In the genomic region with DNA sequence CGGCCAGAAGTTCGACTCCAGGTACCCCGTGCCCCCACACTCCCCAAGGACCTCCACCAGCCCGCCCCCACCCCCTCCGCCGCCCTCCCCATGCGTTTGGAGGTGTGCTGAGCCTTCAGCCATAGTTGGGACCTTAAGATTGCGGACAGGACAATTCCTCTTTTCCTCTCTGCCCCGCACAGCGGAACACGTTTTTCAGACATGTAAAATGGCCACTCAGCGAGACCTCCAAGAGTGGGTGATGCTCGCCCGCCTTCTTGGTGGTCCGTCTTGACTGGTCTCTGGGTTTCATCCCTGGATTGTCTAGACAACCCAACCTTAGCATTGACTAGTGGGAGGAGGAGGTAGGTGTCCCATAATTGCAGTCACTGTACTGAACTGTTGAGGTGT, we compare ENCODE assay signal across 8 mouse cellular contexts. TPM values are rescaled to one million over a fixed set of nuclear protein-coding genes. Genes with fewer than 3 reads are reported as not detected.
DNase-seq lines count a peak whose midpoint lies in the region; ATAC-seq and TF ChIP-seq lines count a peak whose summit lies in the region.

No protein-coding gene starts in this region.

- peaks cover 27% of the 10 kb centered on the region for H3K36me3 ChIP-seq in embryonic facial prominence, embryonic 10.5 days (replicated peaks)
- no peaks in the 10 kb centered on the region for H3K36me3 ChIP-seq in hindbrain, embryonic 14.5 days (replicated peaks; ENCODE audit: control insufficient read depth, insufficient read depth)
- no peaks in the 10 kb centered on the region for H3K36me3 ChIP-seq in thymus, adult 2 months (ENCODE audit: control insufficient read depth, insufficient read depth, low read length)

- H3K4me2 ChIP-seq in hindbrain, embryonic 14.5 days (replicated peaks) = peak overlapping the region; percentile 78

- TF ChIP-seq CTCF in left cerebral cortex, adult 2 months (IDR thresholded peaks at IDR 0.05) = no peak
- TF ChIP-seq CTCF in thymus, adult 2 months (IDR thresholded peaks at IDR 0.05; ENCODE audit: borderline replicate concordance, control insufficient read depth, extremely low read depth, insufficient read depth, low read length, poor library complexity) = no peak

- H3K4me3 ChIP-seq in left cerebral cortex, adult 2 months = peak overlapping the region; percentile 71
- H3K4me3 ChIP-seq in embryonic facial prominence, embryonic 10.5 days = peak overlapping the region; percentile 75
- peak overlapping the region; percentile 58 for H3K4me3 ChIP-seq in hindbrain, embryonic 14.5 days (replicated peaks; ENCODE audit: low read length)
- H3K4me3 ChIP-seq in thymus, adult 2 months (ENCODE audit: control insufficient read depth, insufficient read depth, low read length) = no peak overlapping the region

- peaks cover 14% of the 10 kb centered on the region for H3K4me1 ChIP-seq in embryonic facial prominence, embryonic 10.5 days
- peaks cover 5% of the 10 kb centered on the region; the same call in 1 of the 2 replicates for H3K4me1 ChIP-seq in hindbrain, embryonic 14.5 days (replicated peaks; ENCODE audit: control insufficient read depth, insufficient read depth, low read length)
- H3K4me1 ChIP-seq in thymus, adult 2 months (replicated peaks; ENCODE audit: control insufficient read depth, insufficient read depth, low read length) = no peaks in the 10 kb centered on the region

- H3K9ac ChIP-seq in hindbrain, embryonic 14.5 days = peak overlapping the region; percentile 53

- intact Hi-C loops in left cerebral cortex, adult 2 months (cut with DNase I) = no loop called here

- H3K27ac ChIP-seq in left cerebral cortex, adult 2 months = no peak overlapping the region
- peak overlapping the region; percentile 91 for H3K27ac ChIP-seq in embryonic facial prominence, embryonic 10.5 days (replicated peaks)
- no peak overlapping the region for H3K27ac ChIP-seq in hindbrain, embryonic 14.5 days
- no peak overlapping the region for H3K27ac ChIP-seq in thymus, adult 2 months (ENCODE audit: control insufficient read depth, insufficient read depth, low read length)

- 3% methylated on average over 15 of the region's 15 CpGs for WGBS in embryonic facial prominence, embryonic 10.5 days
- 6% methylated on average over 15 of the region's 15 CpGs for WGBS in hindbrain, embryonic 14.5 days
- WGBS in thymus, adult 2 months = 15% methylated on average over 15 of the region's 15 CpGs

- no peaks in the 10 kb centered on the region for H3K27me3 ChIP-seq in embryonic facial prominence, embryonic 10.5 days (replicated peaks; ENCODE audit: low read depth, poor library complexity, severe bottlenecking)
- no peaks in the 10 kb centered on the region for H3K27me3 ChIP-seq in hindbrain, embryonic 14.5 days (ENCODE audit: control insufficient read depth, insufficient read depth, low read length)
- peaks cover 7% of the 10 kb centered on the region; the same call in 1 of the 2 replicates for H3K27me3 ChIP-seq in thymus, adult 2 months (ENCODE audit: control insufficient read depth, insufficient read depth, low read length)

- no peak; the same call in 1 of the 2 replicates for ATAC-seq in hindbrain, embryonic 14.5 days (ENCODE audit: low FRiP score)
- no peak for ATAC-seq in cerebellum, adult (ENCODE audit: insufficient number of reproducible peaks, low FRiP score, low TSS enrichment)

- no peak for TF ChIP-seq POLR2A in thymus, adult 2 months (IDR thresholded peaks at IDR 0.05; ENCODE audit: control insufficient read depth, extremely low read depth, insufficient read depth, low read length, poor library complexity)

- no peaks in the 10 kb centered on the region for H3K9me3 ChIP-seq in embryonic facial prominence, embryonic 10.5 days
- no peaks in the 10 kb centered on the region for H3K9me3 ChIP-seq in hindbrain, embryonic 14.5 days (ENCODE audit: control insufficient read depth, low read length)

- DNase-seq in left cerebral cortex, adult 2 months (ENCODE audit: extremely low spot score in 1 of 2, low spot score in 2 of 2) = no peak
- DNase-seq in left cerebral cortex, adult 8-10 months (ENCODE audit: low spot score in 2 of 2) = no peak
- DNase-seq in embryonic facial prominence, embryonic 10.5 days (ENCODE audit: low spot score) = peak; percentile 61
- no peak for DNase-seq in hindbrain, embryonic 14.5 days (ENCODE audit: low spot score)
- peak; percentile 45 for DNase-seq in mesoderm, embryonic 11.5 days (ENCODE audit: low read depth, low spot score)
- DNase-seq in thymus, adult 2 months = no peak
- no peak for DNase-seq in spleen, postnatal 10 days (ENCODE audit: low spot score in 2 of 2)

RNA-seq across cellular contexts. Expression of gene Fkbp9, which starts 0.5 kb away (rescaled TPM):
- total RNA-seq in left cerebral cortex, adult 2 months (2021) = 10 to 100 TPM; 25.9 to 26.6 TPM
- total RNA-seq in left cerebral cortex, adult 8-10 months (2022) = 10 to 100 TPM; 29.7 to 36.3 (median 33.7) TPM
- 72.8 and 73.9 TPM in 2 replicates for polyA plus RNA-seq in embryonic facial prominence, embryonic 10.5 days (2016; fragmentation: Nextera tagmentation; extraction: Ambion mirVana)
- 42.2 and 42.6 TPM in 2 replicates for polyA plus RNA-seq in hindbrain, embryonic 14.5 days (2014; fragmentation: Nextera tagmentation; extraction: Ambion mirVana)
- polyA plus RNA-seq in thymus, adult 2 months (2012; rRNA removed) = 7.4 and 11.1 TPM in 2 replicates

RNA-seq across cellular contexts. Expression of gene Kbtbd2, which starts 34.8 kb away (rescaled TPM):
- total RNA-seq in left cerebral cortex, adult 2 months (2021) = 10 to 100 TPM; 58.1 to 66.1 TPM
- 10 to 100 TPM; 56.2 to 67.0 (median 59.8) TPM for total RNA-seq in left cerebral cortex, adult 8-10 months (2022)
- 39.4 and 39.6 TPM in 2 replicates for polyA plus RNA-seq in embryonic facial prominence, embryonic 10.5 days (2016; fragmentation: Nextera tagmentation; extraction: Ambion mirVana)
- 26.4 and 32.2 TPM in 2 replicates for polyA plus RNA-seq in hindbrain, embryonic 14.5 days (2014; fragmentation: Nextera tagmentation; extraction: Ambion mirVana)
- 16.3 and 17.4 TPM in 2 replicates for polyA plus RNA-seq in thymus, adult 2 months (2012; rRNA removed)

Comparison
In these comparisons a context has a peak if more than half of its experiments do, and no peak if none do; other contexts are left out.
1. DNase-seq: peak in embryonic facial prominence, embryonic 10.5 days (single experiment) and mesoderm, embryonic 11.5 days (single experiment); none in left cerebral cortex, adult 2 months (0 of 2), left cerebral cortex, adult 8-10 months (0 of 2), hindbrain, embryonic 14.5 days (single experiment), thymus, adult 2 months (single experiment) and spleen, postnatal 10 days (0 of 2).